Mouse (Mus musculus) G1E-ER4 (cell line): ENCODE data around the gene Mapk3. TPM values are rescaled to one million over a fixed set of nuclear protein-coding genes. Genes with fewer than 3 reads are reported as not detected.

Source experiments
- GATA1 ChIP-seq: IDR thresholded peaks from one replicate; pipeline ENCODE4 v1.8.0; 2012; ENCODE audit warnings: low read length, inconsistent platforms
- polyA plus RNA-seq: library from polyadenylated mRNA; stranded (reverse); fragments of >175 nt; gene quantifications from 2 replicates; pipeline ENCODE4 v1.2.3, GENCODE M21; 2012

Gene Mapk3
- polyA plus RNA-seq, 1 experiment = 44.2 TPM

DNA sequence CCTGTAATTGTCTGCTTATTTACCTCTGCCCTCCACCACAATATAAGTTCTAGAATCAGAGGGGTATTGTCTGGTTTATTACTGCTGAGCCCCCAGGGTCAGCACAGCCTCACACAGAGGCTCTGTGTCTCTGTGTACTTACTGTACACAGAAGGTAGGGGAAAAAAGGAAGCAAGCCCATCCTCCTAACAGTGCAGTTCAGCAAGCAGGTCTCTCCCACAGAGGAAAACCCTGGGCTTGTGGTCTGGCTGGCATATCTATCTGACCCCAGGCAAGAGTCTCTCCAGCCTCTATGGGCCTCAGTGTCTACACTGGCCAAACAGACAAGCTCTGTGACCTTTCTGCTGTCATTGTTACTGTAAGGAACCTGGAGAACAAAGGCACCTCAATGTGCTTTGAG lies 44.4 kb downstream of the Mapk3 start:
- TF ChIP-seq GATA1 = no peak

DNA sequence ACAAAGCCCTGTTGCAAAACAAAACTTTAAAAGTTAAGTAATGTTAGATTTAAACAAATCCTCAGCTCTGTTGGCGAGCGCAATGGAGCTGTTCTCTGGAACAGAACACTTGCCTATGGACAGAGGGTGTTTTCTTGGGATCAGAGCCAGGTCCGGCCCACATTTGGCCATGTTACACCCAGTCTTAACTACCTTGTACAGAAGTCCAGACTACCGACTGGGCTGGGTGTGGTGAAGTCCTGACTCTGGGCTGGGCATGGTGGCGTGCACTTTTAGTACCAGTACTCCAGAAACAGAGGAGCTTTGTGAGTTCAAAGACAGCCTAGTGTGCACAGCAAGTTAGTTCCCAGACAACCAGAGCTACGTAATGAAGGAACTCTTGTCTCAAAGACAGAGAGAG lies 47.6 kb downstream of the Mapk3 start:
- TF ChIP-seq GATA1 = no peak

DNA sequence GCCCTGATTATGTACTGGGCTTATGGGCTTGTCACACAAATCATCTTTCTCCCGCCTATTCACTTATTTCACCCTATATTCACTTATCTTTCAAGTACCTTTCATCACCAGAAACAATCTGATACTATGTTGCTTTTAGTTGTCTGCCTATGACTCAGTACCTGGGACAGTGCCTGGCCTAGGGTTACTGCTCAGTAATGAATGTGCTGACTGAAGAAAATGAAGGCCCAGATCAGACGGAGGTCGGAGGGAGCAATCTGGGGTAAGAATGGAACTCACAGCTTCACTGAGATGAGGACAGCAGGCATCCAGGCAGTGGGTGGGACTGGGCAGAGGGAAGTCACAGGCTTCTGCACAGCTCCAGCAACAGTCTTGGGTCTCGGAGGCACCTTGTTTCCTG lies 48.0 kb downstream of the Mapk3 start:
- no peak for TF ChIP-seq GATA1

DNA sequence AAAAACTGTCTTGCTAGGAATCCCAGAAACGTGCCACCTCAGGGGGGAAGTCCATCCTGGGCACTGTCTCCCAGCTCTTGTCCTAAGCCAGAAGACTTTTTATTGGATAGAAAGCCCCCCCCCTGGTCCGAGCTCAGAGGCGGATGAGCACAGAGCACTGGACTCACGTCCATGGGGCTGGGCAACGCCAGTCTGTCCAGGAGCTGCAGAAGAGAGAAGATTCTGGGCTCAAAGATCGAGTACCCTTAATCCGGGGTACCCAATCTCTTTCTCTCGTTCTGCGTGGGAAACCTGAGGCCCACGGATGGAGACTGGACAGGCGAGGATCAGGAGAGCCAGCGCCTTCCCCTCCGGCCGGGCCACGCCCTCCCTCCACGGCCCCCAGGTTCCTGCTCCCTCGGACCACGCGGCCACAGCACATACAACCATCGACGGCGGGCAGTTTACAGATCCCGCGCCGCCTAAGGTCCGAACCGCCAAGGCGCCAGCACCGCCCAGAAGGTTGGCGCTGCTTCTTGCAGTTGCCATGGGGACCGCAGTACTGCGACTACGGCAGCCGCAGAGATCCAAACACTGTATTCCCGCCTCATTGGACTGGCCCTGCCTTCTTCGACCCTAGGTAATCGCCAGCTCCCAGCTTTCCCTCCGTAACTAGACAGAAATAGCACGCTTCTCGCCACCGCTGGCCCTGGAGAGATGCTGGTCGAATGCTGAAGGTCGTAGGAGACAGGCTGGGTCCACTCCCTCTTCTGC lies 49.5 kb downstream of the Mapk3 start:
- no peak for TF ChIP-seq GATA1

DNA sequence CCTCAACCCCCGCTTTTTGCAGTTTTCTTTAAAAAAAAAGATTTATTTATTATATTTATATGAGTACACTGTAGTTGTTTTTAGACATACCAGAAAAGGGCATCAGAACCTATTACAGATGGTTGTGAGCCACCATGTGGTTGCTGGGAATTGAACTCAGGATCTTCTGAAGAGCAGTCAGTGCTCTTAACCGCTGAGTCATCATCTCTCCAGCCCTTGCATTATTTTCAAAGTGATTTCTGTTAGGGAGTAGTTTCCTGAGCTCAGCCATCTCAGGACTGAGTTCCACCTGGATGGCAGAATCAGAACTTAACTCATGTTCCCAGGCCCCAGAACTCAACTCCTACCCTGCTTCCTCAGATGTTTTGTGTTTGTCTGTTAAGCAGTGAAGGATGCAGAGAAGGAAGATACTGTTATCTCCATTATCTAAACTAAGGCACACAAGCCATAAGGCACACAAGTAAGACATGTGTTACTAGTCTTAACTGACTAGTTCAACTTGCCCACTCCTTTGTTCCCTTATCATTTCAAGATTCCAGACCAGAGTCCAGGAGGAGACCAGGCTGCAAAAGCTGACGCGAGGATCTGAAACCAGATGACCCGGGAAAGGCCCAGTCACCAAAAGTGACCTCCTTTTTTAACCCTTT lies 50.4 kb downstream of the Mapk3 start:
- no peak for TF ChIP-seq GATA1

Other genes with a start within 250 kb of the Mapk3 start
- gene Eif3c, start 193.2 kb upstream of the Mapk3 start, polyA plus RNA-seq = 110 and 118 TPM in 2 replicates
- gene Apobr, start 174.7 kb upstream of the Mapk3 start, polyA plus RNA-seq = 0.21 and 0.26 TPM in 2 replicates
- 5.7 and 6.6 TPM in 2 replicates for gene Cln3, start 173.8 kb upstream of the Mapk3 start, polyA plus RNA-seq
- not detected in 2 replicates for gene Il27, start 164.7 kb upstream of the Mapk3 start, polyA plus RNA-seq
- gene Nupr1, start 128.7 kb upstream of the Mapk3 start, polyA plus RNA-seq = 5.6 and 7.9 TPM in 2 replicates
- 68.8 and 176 TPM in 2 replicates for gene Sgf29, start 110.3 kb upstream of the Mapk3 start, polyA plus RNA-seq
- gene Sult1a1, start 83.2 kb upstream of the Mapk3 start, polyA plus RNA-seq = not detected in 2 replicates
- 143 and 256 TPM in 2 replicates for gene Bola2, start 64.2 kb upstream of the Mapk3 start, polyA plus RNA-seq
- gene Slx1b, start 63.8 kb upstream of the Mapk3 start, polyA plus RNA-seq = 3.4 and 8.5 TPM in 2 replicates
- gene Coro1a, start 51.8 kb upstream of the Mapk3 start, polyA plus RNA-seq = 13.7 TPM in 2 replicates
- 3.3 and 3.7 TPM in 2 replicates for gene Gdpd3, start 6.7 kb downstream of the Mapk3 start, polyA plus RNA-seq
- gene Ypel3, start 17.4 kb downstream of the Mapk3 start, polyA plus RNA-seq = 29.3 and 38.2 TPM in 2 replicates
- gene Tbx6, start 21.9 kb downstream of the Mapk3 start, polyA plus RNA-seq = 0.23 and 0.55 TPM in 2 replicates
- gene Ppp4c, start 32.9 kb downstream of the Mapk3 start, polyA plus RNA-seq = 185 and 249 TPM in 2 replicates
- 0.35 and 0.56 TPM in 2 replicates for gene Fam57b, start 38.1 kb downstream of the Mapk3 start, polyA plus RNA-seq
- gene 4930451I11Rik, start 72.0 kb downstream of the Mapk3 start, polyA plus RNA-seq = not detected in 2 replicates
- gene Doc2a, start 87.8 kb downstream of the Mapk3 start, polyA plus RNA-seq = not detected in 2 replicates
- 312 and 358 TPM in 2 replicates for gene Hirip3, start 102.4 kb downstream of the Mapk3 start, polyA plus RNA-seq
- 1,199 and 1,504 TPM in 2 replicates for gene Ino80e, start 102.8 kb downstream of the Mapk3 start, polyA plus RNA-seq
- 210 and 262 TPM in 2 replicates for gene Taok2, start 125.1 kb downstream of the Mapk3 start, polyA plus RNA-seq
- 54.6 and 89.1 TPM in 2 replicates for gene Tmem219, start 163.3 kb downstream of the Mapk3 start, polyA plus RNA-seq
- 27.6 and 38.3 TPM in 2 replicates for gene Kctd13, start 169.3 kb downstream of the Mapk3 start, polyA plus RNA-seq
- not detected in 2 replicates for gene Asphd1, start 190.0 kb downstream of the Mapk3 start, polyA plus RNA-seq
- gene Sez6l2, start 191.0 kb downstream of the Mapk3 start, polyA plus RNA-seq = 0.59 and 0.93 TPM in 2 replicates
- 94.7 and 114 TPM in 2 replicates for gene Cdipt, start 216.3 kb downstream of the Mapk3 start, polyA plus RNA-seq
- gene Cdiptos, start 216.5 kb downstream of the Mapk3 start, polyA plus RNA-seq = 0.04 and 0.16 TPM in 2 replicates